Mouse (Mus musculus): ENCODE data around the gene Rras. TPM values are rescaled to one million over a fixed set of nuclear protein-coding genes. Genes with fewer than 3 reads are reported as not detected.
A peak's percentile ranks its signal among the peaks of the same experiment; 100 is the strongest.

The Rras gene
- polyA plus RNA-seq, 1 experiment from 2014 or later, result 81.5 TPM

DNA sequence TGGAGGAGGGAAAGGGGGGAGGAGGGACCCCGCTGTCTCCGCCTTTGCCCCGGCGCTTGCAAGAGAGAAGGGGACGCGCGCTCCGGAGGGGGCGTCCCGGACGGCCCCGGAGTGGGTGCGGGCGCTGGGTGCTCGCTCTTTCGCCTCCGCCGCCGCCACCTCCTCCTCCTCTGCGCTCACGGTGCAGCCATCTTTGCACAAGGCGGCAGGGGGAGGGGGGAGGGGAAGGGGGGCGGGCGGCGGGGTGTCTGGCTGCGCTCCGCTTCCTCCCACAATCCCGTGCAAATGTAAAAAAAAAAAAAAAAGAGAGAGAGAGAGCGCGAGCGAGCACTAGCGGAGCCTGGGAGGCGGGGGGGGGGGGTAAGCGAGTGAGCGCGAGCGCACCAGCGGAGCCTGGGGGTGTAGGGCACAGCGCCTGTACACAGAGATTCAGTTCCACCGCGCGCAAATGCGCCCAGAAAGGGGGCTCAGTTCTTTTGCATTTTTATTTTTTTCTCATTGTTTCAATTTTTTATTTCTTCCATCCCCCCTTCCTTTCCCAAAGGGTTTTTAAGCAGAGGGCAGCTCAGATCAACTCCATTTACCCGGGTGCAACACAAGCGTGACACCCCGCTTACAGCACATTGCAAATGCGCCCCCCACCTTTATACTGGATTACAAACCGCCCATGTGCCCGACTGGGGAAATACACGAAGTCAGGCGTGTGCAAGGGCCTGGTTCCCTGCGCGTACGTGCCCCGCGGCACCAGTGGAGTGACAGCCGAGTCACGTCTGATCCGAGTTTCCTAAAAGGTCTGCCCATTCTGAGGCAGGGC lies 35.6 kb downstream of the Rras start:
- 1% methylated on average over 30 of the region's 59 CpGs for WGBS
- ATAC-seq (ENCODE audit: low FRiP score, low TSS enrichment), result peak; percentile 44
- no peak for TF ChIP-seq EP300 (optimal IDR thresholded peaks at IDR 0.05)
- TF ChIP-seq CTCF (IDR thresholded peaks at IDR 0.05; ENCODE audit: low read depth), result no peak
- Histone ChIP-seq H3K4me3 (ENCODE audit: low read depth, low read length) (peak overlapping the region; percentile 83), H3K36me3 (ENCODE audit: control insufficient read depth, insufficient read depth, low read length) (peaks cover 5% of the 10 kb centered on the region), H3K4me1 (replicated peaks; ENCODE audit: control insufficient read depth, insufficient read depth) (0 out of 2 replicates have a peak, but pooled peaks cover 4% of the 10 kb centered on the region), H3K9ac (ENCODE audit: low read length) (peak overlapping the region; percentile 87), H3K4me2 (replicated peaks; ENCODE audit: low read depth) (peak overlapping the region; percentile 99), H3K9me3 (ENCODE audit: control insufficient read depth, low read length) (no peaks in the 10 kb centered on the region), H3K27me3 (ENCODE audit: control insufficient read depth, insufficient read depth, low read length) (no peaks in the 10 kb centered on the region), H3K27ac (replicated peaks) (peak overlapping the region; percentile 97)
- peak; percentile 85 for DNase-seq (ENCODE audit: low spot score)

DNA sequence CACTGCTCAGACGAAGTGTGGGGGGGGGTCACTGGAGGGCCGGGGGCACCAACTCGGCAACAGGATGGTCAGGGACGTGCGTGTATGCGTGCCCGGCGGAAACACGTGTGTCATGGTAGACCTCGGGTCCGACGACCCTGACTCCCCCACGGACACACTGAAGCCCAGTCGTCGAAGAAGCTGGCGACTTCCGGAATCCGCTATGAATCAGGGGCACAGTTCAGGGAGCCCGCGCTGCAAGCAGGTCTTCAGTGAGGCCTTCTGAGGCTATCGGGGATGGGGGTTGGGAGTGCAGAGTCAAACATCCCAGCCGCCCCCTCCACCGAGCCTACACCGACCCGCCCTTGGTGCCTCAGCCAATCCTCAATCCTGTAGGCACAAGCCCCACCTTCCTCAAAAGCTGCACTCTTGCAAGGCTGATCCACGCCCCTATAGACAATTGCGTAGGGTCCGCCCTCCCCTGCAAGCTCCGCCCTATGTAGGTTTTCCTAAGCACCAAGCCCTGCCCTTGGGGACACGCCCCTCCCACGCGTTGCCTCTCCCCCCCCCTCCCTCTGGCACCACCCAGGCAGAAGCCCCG lies 36.3 kb downstream of the Rras start:
- Histone ChIP-seq H3K4me2 (replicated peaks; ENCODE audit: low read depth) (peak overlapping the region; percentile 99), H3K27ac (replicated peaks) (peak overlapping the region; percentile 97), H3K4me3 (ENCODE audit: low read depth, low read length) (peak overlapping the region; percentile 83), H3K4me1 (replicated peaks; ENCODE audit: control insufficient read depth, insufficient read depth) (0 out of 2 replicates have a peak, but pooled peaks cover 4% of the 10 kb centered on the region), H3K9me3 (ENCODE audit: control insufficient read depth, low read length) (no peaks in the 10 kb centered on the region), H3K9ac (ENCODE audit: low read length) (peak overlapping the region; percentile 70), H3K36me3 (ENCODE audit: control insufficient read depth, insufficient read depth, low read length) (peaks cover 3% of the 10 kb centered on the region; the same call in 1 of the 2 replicates), H3K27me3 (ENCODE audit: control insufficient read depth, insufficient read depth, low read length) (no peaks in the 10 kb centered on the region)
- TF ChIP-seq EP300 (optimal IDR thresholded peaks at IDR 0.05) (no peak), CTCF (IDR thresholded peaks at IDR 0.05; ENCODE audit: low read depth) (no peak)
- under 1% methylated on average over 33 of the region's 33 CpGs for WGBS
- peak; percentile 97 for DNase-seq (ENCODE audit: low spot score)
- ATAC-seq (ENCODE audit: low FRiP score, low TSS enrichment), result peak; percentile 96

DNA sequence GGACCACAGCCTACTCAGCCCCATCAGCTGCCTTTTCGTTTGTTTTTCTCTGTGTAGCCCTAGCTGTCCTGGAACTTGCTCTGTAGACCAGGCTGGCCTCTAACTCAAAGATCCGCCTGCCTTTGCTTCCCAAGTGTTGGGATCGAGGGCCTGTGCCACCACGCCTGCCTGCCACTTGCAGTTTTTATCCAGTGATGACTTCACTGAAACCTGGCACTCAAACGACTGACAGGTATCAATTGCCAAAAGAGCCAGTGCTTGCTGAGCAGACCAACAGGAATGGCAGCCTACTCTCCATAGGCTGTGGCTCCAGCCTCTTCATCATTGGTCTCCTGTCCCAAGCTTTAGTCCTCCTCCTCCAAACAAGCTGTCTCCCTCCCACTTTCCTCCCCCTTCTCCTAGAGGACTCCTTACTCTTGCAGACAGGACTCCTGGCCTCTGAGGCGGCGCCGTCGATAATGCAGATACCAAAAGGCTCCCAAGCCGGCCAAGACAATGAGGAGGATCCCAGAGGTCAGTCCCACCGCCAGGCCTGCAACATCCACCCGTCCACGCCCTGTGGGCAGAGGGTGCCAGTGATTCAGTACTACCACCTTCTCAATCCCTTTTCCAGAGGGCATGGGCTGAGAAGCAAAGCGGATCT lies 38.7 kb downstream of the Rras start:
- no peaks in the 10 kb centered on the region for H3K9me3 ChIP-seq (ENCODE audit: control insufficient read depth, low read length)
- H3K27me3 ChIP-seq (ENCODE audit: control insufficient read depth, insufficient read depth, low read length), result no peaks in the 10 kb centered on the region
- 66% methylated on average over 14 of the region's 14 CpGs for WGBS
- ATAC-seq (ENCODE audit: low FRiP score, low TSS enrichment) (no peak), DNase-seq (ENCODE audit: low spot score) (peak; percentile 14)
- H3K9ac ChIP-seq (ENCODE audit: low read length), result no peak overlapping the region
- no peaks in the 10 kb centered on the region for H3K36me3 ChIP-seq (ENCODE audit: control insufficient read depth, insufficient read depth, low read length)
- no peak overlapping the region for H3K4me2 ChIP-seq (replicated peaks; ENCODE audit: low read depth)
- H3K27ac ChIP-seq (replicated peaks), result no peak overlapping the region
- 0 out of 2 replicates have a peak, but pooled peaks cover 4% of the 10 kb centered on the region for H3K4me1 ChIP-seq (replicated peaks; ENCODE audit: control insufficient read depth, insufficient read depth)
- TF ChIP-seq EP300 (optimal IDR thresholded peaks at IDR 0.05) (no peak), CTCF (IDR thresholded peaks at IDR 0.05; ENCODE audit: low read depth) (no peak)
- H3K4me3 ChIP-seq (ENCODE audit: low read depth, low read length), result no peak overlapping the region

DNA sequence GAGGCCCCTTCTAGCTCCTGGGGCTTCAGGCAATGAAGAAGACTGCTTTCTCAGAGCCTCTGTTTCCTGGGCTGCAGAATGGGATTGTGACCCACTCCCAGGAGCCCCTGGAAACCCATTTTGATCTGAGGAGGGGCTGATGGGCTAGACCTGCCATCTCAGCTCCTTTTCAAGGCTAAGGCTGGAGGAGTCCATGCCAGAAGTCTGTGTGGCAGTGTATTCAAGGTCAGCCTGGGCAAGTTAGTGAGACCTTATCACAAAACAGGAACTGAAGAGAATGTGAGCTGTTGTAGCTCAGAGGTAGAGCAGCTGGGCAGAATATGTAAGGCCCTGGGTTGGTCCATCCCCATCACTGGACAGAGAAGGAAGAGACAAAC lies 39.2 kb downstream of the Rras start:
- no peaks in the 10 kb centered on the region for H3K27me3 ChIP-seq (ENCODE audit: control insufficient read depth, insufficient read depth, low read length)
- no peaks in the 10 kb centered on the region for H3K36me3 ChIP-seq (ENCODE audit: control insufficient read depth, insufficient read depth, low read length)
- 0 out of 2 replicates have a peak, but pooled peaks cover 5% of the 10 kb centered on the region for H3K4me1 ChIP-seq (replicated peaks; ENCODE audit: control insufficient read depth, insufficient read depth)
- no peak overlapping the region for H3K9ac ChIP-seq (ENCODE audit: low read length)
- TF ChIP-seq CTCF (IDR thresholded peaks at IDR 0.05; ENCODE audit: low read depth) (no peak), EP300 (optimal IDR thresholded peaks at IDR 0.05) (no peak)
- H3K27ac ChIP-seq (replicated peaks), result no peak overlapping the region
- ATAC-seq (ENCODE audit: low FRiP score, low TSS enrichment) (no peak), DNase-seq (ENCODE audit: low spot score) (no peak)
- H3K4me2 ChIP-seq (replicated peaks; ENCODE audit: low read depth), result no peak overlapping the region
- no peak overlapping the region for H3K4me3 ChIP-seq (ENCODE audit: low read depth, low read length)
- no peaks in the 10 kb centered on the region for H3K9me3 ChIP-seq (ENCODE audit: control insufficient read depth, low read length)

DNA sequence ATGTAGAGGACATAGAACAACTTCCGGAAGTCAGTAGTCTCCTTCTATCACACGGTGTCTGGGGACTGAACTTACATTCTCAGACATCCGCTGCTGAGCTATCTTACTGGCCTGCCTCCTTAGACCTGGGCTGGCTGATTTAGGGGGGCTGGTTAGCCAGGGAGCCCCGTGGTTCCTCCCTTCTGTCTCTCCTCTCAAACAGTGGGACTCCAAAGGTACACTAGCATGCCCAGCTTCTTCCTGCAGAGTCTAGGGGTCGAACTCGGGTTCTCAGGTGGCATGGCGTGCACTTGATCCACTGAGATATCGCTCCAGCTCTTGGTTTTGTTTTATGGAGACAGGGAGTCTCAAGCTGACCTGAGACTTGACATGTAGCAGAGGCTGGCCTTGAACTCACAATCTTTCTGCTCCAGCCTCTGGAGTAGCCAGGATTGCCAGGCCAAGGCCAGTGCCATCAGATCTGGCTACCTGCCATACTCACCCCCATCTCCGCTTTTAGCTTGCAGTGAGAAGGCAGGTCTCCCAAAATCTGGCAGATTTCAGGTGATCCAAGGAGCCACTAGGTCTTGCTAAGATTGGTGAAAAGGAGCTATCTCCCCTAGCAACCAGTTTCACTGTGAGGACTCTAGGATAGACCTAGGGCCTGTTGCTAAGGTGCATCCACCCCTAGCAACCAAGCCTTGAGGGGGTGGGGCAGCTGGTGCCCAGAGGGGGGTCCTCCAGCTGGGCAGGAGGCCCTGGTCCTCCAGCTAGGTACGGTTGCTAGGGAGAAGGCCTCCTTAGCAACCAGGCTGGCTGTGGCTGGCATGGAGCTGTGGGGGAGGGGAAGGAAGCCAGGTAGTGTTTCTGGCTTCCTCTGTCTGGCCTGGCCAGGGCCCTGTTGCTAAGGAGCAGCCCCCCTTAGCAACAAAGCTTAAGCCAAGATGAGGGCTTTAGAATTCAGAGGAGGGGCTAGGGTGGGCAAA lies 41.1 kb downstream of the Rras start:
- H3K27me3 ChIP-seq (ENCODE audit: control insufficient read depth, insufficient read depth, low read length), result no peaks in the 10 kb centered on the region
- H3K4me2 ChIP-seq (replicated peaks; ENCODE audit: low read depth), result no peak overlapping the region
- H3K4me1 ChIP-seq (replicated peaks; ENCODE audit: control insufficient read depth, insufficient read depth), result 0 out of 2 replicates have a peak, but pooled peaks cover 5% of the 10 kb centered on the region
- DNase-seq (ENCODE audit: low spot score), result no peak
- no peak overlapping the region for H3K9ac ChIP-seq (ENCODE audit: low read length)
- 79% methylated on average over 10 of the region's 10 CpGs for WGBS
- H3K4me3 ChIP-seq (ENCODE audit: low read depth, low read length), result no peak overlapping the region
- TF ChIP-seq CTCF (IDR thresholded peaks at IDR 0.05; ENCODE audit: low read depth) (no peak), EP300 (optimal IDR thresholded peaks at IDR 0.05) (no peak)
- H3K9me3 ChIP-seq (ENCODE audit: control insufficient read depth, low read length), result no peaks in the 10 kb centered on the region
- no peaks in the 10 kb centered on the region for H3K36me3 ChIP-seq (ENCODE audit: control insufficient read depth, insufficient read depth, low read length)
- ATAC-seq (ENCODE audit: low FRiP score, low TSS enrichment), result no peak
- no peak overlapping the region for H3K27ac ChIP-seq (replicated peaks)
